Mouse (Mus musculus): ENCODE measurements around the gene Fam57b. TPM values are rescaled to one million over a fixed set of nuclear protein-coding genes. Genes with fewer than 3 reads are reported as not detected.

The Fam57b gene
- polyA plus RNA-seq, 1 experiment = 2.9 TPM

DNA sequence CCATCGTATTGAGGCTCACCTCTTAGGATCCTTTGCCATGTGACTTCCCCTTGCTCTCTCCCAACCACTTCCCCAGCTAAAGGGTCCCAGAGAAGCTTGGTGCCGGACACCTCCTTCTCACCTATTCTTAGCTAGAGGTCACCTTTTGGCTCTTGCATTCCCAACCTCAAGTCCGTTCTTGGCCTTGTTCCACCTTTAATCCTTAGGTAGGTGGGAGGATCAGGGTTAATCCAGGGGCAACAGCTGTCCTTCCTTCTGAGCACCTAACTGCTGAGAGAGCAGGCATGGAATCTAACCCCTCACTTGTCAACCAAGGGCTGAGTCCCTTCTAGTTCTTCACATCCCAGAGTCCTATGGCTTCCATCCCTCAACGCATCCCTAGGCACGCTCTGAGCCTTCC lies 28.5 kb downstream of the Fam57b start:
- 74% methylated on average over 5 of the region's 5 CpGs for WGBS
- H3K27me3 ChIP-seq (ENCODE audit: control insufficient read depth, insufficient read depth, low read length) = no peaks in the 10 kb centered on the region; the same call in 1 of the 2 replicates
- no peak overlapping the region for H3K27ac ChIP-seq (ENCODE audit: control insufficient read depth, insufficient read depth, low read length)
- no peak for DNase-seq
- TF ChIP-seq POLR2A (IDR thresholded peaks at IDR 0.05; ENCODE audit: control insufficient read depth, extremely low read depth, insufficient read depth, low read length, poor library complexity) = no peak
- no peak for TF ChIP-seq CTCF (IDR thresholded peaks at IDR 0.05; ENCODE audit: borderline replicate concordance, control insufficient read depth, extremely low read depth, insufficient read depth, low read length, poor library complexity)
- no peaks in the 10 kb centered on the region for H3K4me1 ChIP-seq (replicated peaks; ENCODE audit: control insufficient read depth, insufficient read depth, low read length)
- no peak overlapping the region for H3K4me3 ChIP-seq (ENCODE audit: control insufficient read depth, insufficient read depth, low read length)
- H3K36me3 ChIP-seq (ENCODE audit: control insufficient read depth, insufficient read depth, low read length) = no peaks in the 10 kb centered on the region

GRCm38 (mm10) chr7:126831539-126831938 lies 34.1 kb downstream of the Fam57b start, which contains the start of gene 4930451I11Rik:
Gene 4930451I11Rik (minus strand): TSS chr7:126831639.
- no peaks in the 10 kb centered on the region for H3K27me3 ChIP-seq (ENCODE audit: control insufficient read depth, insufficient read depth, low read length)
- H3K4me1 ChIP-seq (replicated peaks; ENCODE audit: control insufficient read depth, insufficient read depth, low read length) = peaks cover 5% of the 10 kb centered on the region
- no peak within 1 kb of the TSS for H3K27ac ChIP-seq (ENCODE audit: control insufficient read depth, insufficient read depth, low read length)
- no peaks in the 10 kb centered on the region for H3K36me3 ChIP-seq (ENCODE audit: control insufficient read depth, insufficient read depth, low read length)
- DNase-seq = no peak
- H3K4me3 ChIP-seq (ENCODE audit: control insufficient read depth, insufficient read depth, low read length) = peak within 1 kb of the TSS; percentile 49
- WGBS = 65% methylated on average over 5 of the region's 5 CpGs
- no peak for TF ChIP-seq POLR2A (IDR thresholded peaks at IDR 0.05; ENCODE audit: control insufficient read depth, extremely low read depth, insufficient read depth, low read length, poor library complexity)
- no peak for TF ChIP-seq CTCF (IDR thresholded peaks at IDR 0.05; ENCODE audit: borderline replicate concordance, control insufficient read depth, extremely low read depth, insufficient read depth, low read length, poor library complexity)

DNA sequence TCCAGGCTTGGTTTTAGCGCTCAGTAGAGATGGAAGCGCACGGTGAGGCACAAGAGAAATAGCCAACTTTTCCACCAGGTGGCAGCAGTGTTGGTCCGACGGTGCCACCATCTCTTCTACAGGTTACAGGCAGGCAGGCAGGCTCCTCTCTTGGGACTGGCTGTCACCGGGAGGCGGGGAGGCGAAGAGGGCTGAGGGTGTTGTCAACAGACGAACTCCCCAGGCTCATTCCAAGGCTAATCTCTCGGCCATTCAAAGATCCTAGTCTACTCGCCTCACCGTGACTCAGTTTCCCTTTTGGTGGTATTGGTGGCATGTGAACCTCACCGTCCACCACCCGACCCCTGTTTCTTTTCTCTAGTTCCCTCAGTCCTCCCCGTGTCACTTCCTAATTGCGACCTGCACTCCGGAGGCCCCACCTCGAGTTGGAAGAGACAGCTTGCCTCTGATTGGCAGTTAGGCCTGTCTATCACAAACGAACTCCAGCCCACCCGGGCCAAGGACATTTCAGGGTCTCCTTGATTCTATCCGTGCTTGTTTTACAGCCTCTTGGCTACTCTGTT lies 34.6 kb downstream of the Fam57b start:
- peak; percentile 81 for DNase-seq
- Histone ChIP-seq H3K4me3 (ENCODE audit: control insufficient read depth, insufficient read depth, low read length) (peak overlapping the region; percentile 49), H3K4me1 (replicated peaks; ENCODE audit: control insufficient read depth, insufficient read depth, low read length) (peaks cover 5% of the 10 kb centered on the region), H3K27me3 (ENCODE audit: control insufficient read depth, insufficient read depth, low read length) (no peaks in the 10 kb centered on the region), H3K36me3 (ENCODE audit: control insufficient read depth, insufficient read depth, low read length) (no peaks in the 10 kb centered on the region), H3K27ac (ENCODE audit: control insufficient read depth, insufficient read depth, low read length) (no peak overlapping the region)
- WGBS = 4% methylated on average over 21 of the region's 21 CpGs
- peak; percentile 88 for TF ChIP-seq CTCF (IDR thresholded peaks at IDR 0.05; ENCODE audit: borderline replicate concordance, control insufficient read depth, extremely low read depth, insufficient read depth, low read length, poor library complexity)
- TF ChIP-seq POLR2A (IDR thresholded peaks at IDR 0.05; ENCODE audit: control insufficient read depth, extremely low read depth, insufficient read depth, low read length, poor library complexity) = no peak

DNA sequence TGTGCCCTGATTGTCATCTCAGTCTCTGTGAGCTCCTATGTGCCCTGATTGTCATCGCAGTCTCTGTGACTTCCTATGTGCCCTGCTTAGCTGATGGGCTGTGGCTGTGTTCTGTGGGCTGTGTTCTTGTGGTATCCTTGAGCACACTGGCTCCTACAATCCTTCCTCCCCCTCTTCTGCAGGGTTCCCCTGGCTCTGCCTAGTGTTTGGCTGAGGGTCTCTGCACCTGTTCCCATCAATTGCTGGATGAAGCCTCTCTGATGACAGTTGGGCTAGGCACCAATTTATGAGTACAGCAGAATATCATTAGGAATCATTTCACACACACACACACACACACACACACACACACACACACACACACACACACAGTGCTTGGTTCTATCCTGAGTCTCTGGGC lies 35.8 kb downstream of the Fam57b start:
- no peaks in the 10 kb centered on the region for H3K36me3 ChIP-seq (ENCODE audit: control insufficient read depth, insufficient read depth, low read length)
- H3K4me1 ChIP-seq (replicated peaks; ENCODE audit: control insufficient read depth, insufficient read depth, low read length) = peaks cover 5% of the 10 kb centered on the region
- 100% methylated on average over 1 of the region's 1 CpGs for WGBS
- no peaks in the 10 kb centered on the region for H3K27me3 ChIP-seq (ENCODE audit: control insufficient read depth, insufficient read depth, low read length)
- H3K27ac ChIP-seq (ENCODE audit: control insufficient read depth, insufficient read depth, low read length) = no peak overlapping the region
- DNase-seq = no peak
- TF ChIP-seq CTCF (IDR thresholded peaks at IDR 0.05; ENCODE audit: borderline replicate concordance, control insufficient read depth, extremely low read depth, insufficient read depth, low read length, poor library complexity) = no peak
- H3K4me3 ChIP-seq (ENCODE audit: control insufficient read depth, insufficient read depth, low read length) = no peak overlapping the region

DNA sequence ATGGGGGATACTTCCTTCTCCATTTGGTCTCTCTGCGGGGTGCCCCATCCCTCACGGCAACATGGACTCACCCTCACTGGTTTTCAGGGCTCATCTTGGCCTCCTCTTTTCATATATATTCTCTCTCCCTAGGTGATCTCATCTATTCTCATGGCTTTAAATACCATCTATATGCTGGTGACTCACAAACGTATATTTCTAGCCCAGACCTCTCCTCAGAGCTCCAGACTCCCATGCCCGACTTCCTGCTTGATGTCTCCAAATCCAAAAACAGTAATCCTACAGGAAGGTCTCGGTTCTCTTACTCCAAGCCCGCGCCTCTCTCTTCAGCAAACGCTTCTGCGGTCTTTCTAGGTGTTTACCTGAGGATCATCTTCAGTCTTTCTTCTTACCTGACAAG lies 45.8 kb downstream of the Fam57b start:
- Histone ChIP-seq H3K36me3 (ENCODE audit: control insufficient read depth, insufficient read depth, low read length) (no peaks in the 10 kb centered on the region), H3K27ac (ENCODE audit: control insufficient read depth, insufficient read depth, low read length) (no peak overlapping the region), H3K4me1 (replicated peaks; ENCODE audit: control insufficient read depth, insufficient read depth, low read length) (peaks cover 6% of the 10 kb centered on the region), H3K4me3 (ENCODE audit: control insufficient read depth, insufficient read depth, low read length) (no peak overlapping the region), H3K27me3 (ENCODE audit: control insufficient read depth, insufficient read depth, low read length) (peaks cover 15% of the 10 kb centered on the region; the same call in 1 of the 2 replicates)
- no peak for DNase-seq
- no peak for TF ChIP-seq POLR2A (IDR thresholded peaks at IDR 0.05; ENCODE audit: control insufficient read depth, extremely low read depth, insufficient read depth, low read length, poor library complexity)
- no peak for TF ChIP-seq CTCF (IDR thresholded peaks at IDR 0.05; ENCODE audit: borderline replicate concordance, control insufficient read depth, extremely low read depth, insufficient read depth, low read length, poor library complexity)
- WGBS = 76% methylated on average over 9 of the region's 9 CpGs

- peaks cover 6% of the 10 kb centered on the region for H3K4me1 ChIP-seq (replicated peaks; ENCODE audit: control insufficient read depth, insufficient read depth, low read length)
- no peak overlapping the region for H3K4me3 ChIP-seq (ENCODE audit: control insufficient read depth, insufficient read depth, low read length)
- no peak overlapping the region for H3K27ac ChIP-seq (ENCODE audit: control insufficient read depth, insufficient read depth, low read length)
- no peaks in the 10 kb centered on the region for H3K36me3 ChIP-seq (ENCODE audit: control insufficient read depth, insufficient read depth, low read length)
- peaks cover 22% of the 10 kb centered on the region; the same call in 1 of the 2 replicates for H3K27me3 ChIP-seq (ENCODE audit: control insufficient read depth, insufficient read depth, low read length)
- no peak for DNase-seq
- TF ChIP-seq POLR2A (IDR thresholded peaks at IDR 0.05; ENCODE audit: control insufficient read depth, extremely low read depth, insufficient read depth, low read length, poor library complexity) (no peak), CTCF (IDR thresholded peaks at IDR 0.05; ENCODE audit: borderline replicate concordance, control insufficient read depth, extremely low read depth, insufficient read depth, low read length, poor library complexity) (no peak)
- 93% methylated on average over 2 of the region's 2 CpGs for WGBS
Observed at GRCm38 (mm10) chr7:126845516-126845915, 48.0 kb downstream of the Fam57b start.

GRCm38 (mm10) chr7:126847116-126847420 lies 49.6 kb downstream of the Fam57b start, which contains the start of gene Doc2a:
Gene Doc2a (plus strand): TSS chr7:126847416.
- Histone ChIP-seq H3K4me1 (replicated peaks; ENCODE audit: control insufficient read depth, insufficient read depth, low read length) (peaks cover 6% of the 10 kb centered on the region), H3K4me3 (ENCODE audit: control insufficient read depth, insufficient read depth, low read length) (no peak within 1 kb of the TSS), H3K27me3 (ENCODE audit: control insufficient read depth, insufficient read depth, low read length) (peaks cover 22% of the 10 kb centered on the region; the same call in 1 of the 2 replicates), H3K36me3 (ENCODE audit: control insufficient read depth, insufficient read depth, low read length) (peaks cover 5% of the 10 kb centered on the region; the same call in 1 of the 2 replicates), H3K27ac (ENCODE audit: control insufficient read depth, insufficient read depth, low read length) (no peak within 1 kb of the TSS)
- no peak for DNase-seq
- no peak for TF ChIP-seq POLR2A (IDR thresholded peaks at IDR 0.05; ENCODE audit: control insufficient read depth, extremely low read depth, insufficient read depth, low read length, poor library complexity)
- TF ChIP-seq CTCF (IDR thresholded peaks at IDR 0.05; ENCODE audit: borderline replicate concordance, control insufficient read depth, extremely low read depth, insufficient read depth, low read length, poor library complexity) = no peak
- 46% methylated on average over 4 of the region's 4 CpGs for WGBS

Data from thymus, adult 2 months (tissue).